In genomic region chr5:83518661-83519060, GRCm38 (mm10) we compare ENCODE assay signal across 14 mouse cellular contexts.
DNase-seq lines count a peak whose midpoint lies in the region; ATAC-seq and TF ChIP-seq lines count a peak whose summit lies in the region.
"Had no signal": no experiment of that assay in that cellular context is flagged by ENCODE, and none has a peak within 500 bp of the region (broad histone marks: within the 10 kb centered on the region; RNA-seq: fewer than 3 reads in every experiment).

No protein-coding gene starts in this region.

- POLR2A ChIA-PET in Patski (lab: Charles Lee): no interaction called here

- H3K27ac ChIP-seq in embryonic facial prominence, embryonic 11.5 days (replicated peaks; ENCODE audit: low read depth, low read length): no peak overlapping the region
- no peak overlapping the region for H3K27ac ChIP-seq in embryonic facial prominence, embryonic 10.5 days (replicated peaks)
- H3K27ac ChIP-seq: liver, embryonic 13.5 days; stomach, embryonic 15.5 days had no signal

- H3K4me1 ChIP-seq in embryonic facial prominence, embryonic 11.5 days (ENCODE audit: control insufficient read depth, insufficient read depth, low read length): no peaks in the 10 kb centered on the region
- no peaks in the 10 kb centered on the region for H3K4me1 ChIP-seq in embryonic facial prominence, embryonic 10.5 days
- H3K4me1 ChIP-seq: liver, embryonic 13.5 days; stomach, embryonic 15.5 days had no signal

- H3K9me3 ChIP-seq in embryonic facial prominence, embryonic 11.5 days (replicated peaks; ENCODE audit: control insufficient read depth, low read length): no peaks in the 10 kb centered on the region
- no peaks in the 10 kb centered on the region for H3K9me3 ChIP-seq in embryonic facial prominence, embryonic 10.5 days
- H3K9me3 ChIP-seq: liver, embryonic 13.5 days; stomach, embryonic 15.5 days had no signal

- 67% methylated on average over 1 of the region's 1 CpGs for WGBS in embryonic facial prominence, embryonic 11.5 days
- WGBS in embryonic facial prominence, embryonic 10.5 days: 74% methylated on average over 1 of the region's 1 CpGs

- intact Hi-C loops in left cerebral cortex, postnatal 36 days (cut with DNase I): no loop called here

- no peak overlapping the region for H3K4me2 ChIP-seq in embryonic facial prominence, embryonic 11.5 days (ENCODE audit: low read depth, low read length)
- H3K4me2 ChIP-seq: liver, embryonic 13.5 days; stomach, embryonic 15.5 days had no signal

- no peaks in the 10 kb centered on the region for H3K36me3 ChIP-seq in embryonic facial prominence, embryonic 11.5 days (replicated peaks; ENCODE audit: control insufficient read depth, insufficient read depth, low read depth, low read length)
- no peaks in the 10 kb centered on the region for H3K36me3 ChIP-seq in embryonic facial prominence, embryonic 10.5 days (replicated peaks)
- H3K36me3 ChIP-seq: liver, embryonic 13.5 days; stomach, embryonic 15.5 days had no signal

- DNase-seq in embryonic facial prominence, embryonic 11.5 days (ENCODE audit: low spot score): peak; percentile 71
- no peak for DNase-seq in embryonic facial prominence, embryonic 10.5 days (ENCODE audit: low spot score)
- DNase-seq in left cerebral cortex, adult 11 months (ENCODE audit: low spot score): peak; percentile 12
- no peak for DNase-seq in left cerebral cortex, postnatal 36 days (ENCODE audit: low spot score in 2 of 2)
- DNase-seq in Patski (ENCODE audit: low read depth, low spot score): no peak
- DNase-seq in mesoderm, embryonic 11.5 days (ENCODE audit: low read depth, low spot score): peak; percentile 12
- no peak for DNase-seq in right cerebral cortex, adult 2 months (ENCODE audit: low spot score in 2 of 2)
- no peak for DNase-seq in spleen, adult 12 weeks (ENCODE audit: low spot score)
- DNase-seq: adrenal gland, adult 8-10 months; B cell, adult 2 months; heart, postnatal 4 days; kidney, postnatal 4 days; liver, embryonic 13.5 days had no signal

- no peak for ATAC-seq in embryonic facial prominence, embryonic 11.5 days (replicated peaks; ENCODE audit: insufficient number of reproducible peaks, low FRiP score, low TSS enrichment, low read depth)
- ATAC-seq in Patski: no peak

- no peak overlapping the region for H3K4me3 ChIP-seq in embryonic facial prominence, embryonic 11.5 days (ENCODE audit: low read depth, low read length)
- no peak overlapping the region for H3K4me3 ChIP-seq in embryonic facial prominence, embryonic 10.5 days
- H3K4me3 ChIP-seq: liver, embryonic 13.5 days; stomach, embryonic 15.5 days had no signal

- CTCF ChIA-PET in Patski (lab: Charles Lee): no interaction called here

- no peaks in the 10 kb centered on the region for H3K27me3 ChIP-seq in embryonic facial prominence, embryonic 11.5 days (ENCODE audit: control insufficient read depth, insufficient read depth, low read length)
- H3K27me3 ChIP-seq in embryonic facial prominence, embryonic 10.5 days (replicated peaks; ENCODE audit: low read depth, poor library complexity, severe bottlenecking): no peaks in the 10 kb centered on the region
- H3K27me3 ChIP-seq in Patski: no peaks in the 10 kb centered on the region
- H3K27me3 ChIP-seq: liver, embryonic 13.5 days; stomach, embryonic 15.5 days had no signal

- no peak overlapping the region for H3K9ac ChIP-seq in embryonic facial prominence, embryonic 11.5 days (replicated peaks; ENCODE audit: low read length)
- H3K9ac ChIP-seq: liver, embryonic 13.5 days; stomach, embryonic 15.5 days had no signal

- TF ChIP-seq CTCF in Patski (IDR thresholded peaks at IDR 0.05): peak; percentile 11

- in situ Hi-C loops in Patski (cut with MboI; ENCODE audit: low pct_unique_long_range_greater_than_20kb): no loop called here

Comparison
In these comparisons a context has a peak if more than half of its experiments do, and no peak if none do; other contexts are left out.
1. DNase-seq: peak in embryonic facial prominence, embryonic 11.5 days (single experiment), left cerebral cortex, adult 11 months (single experiment) and mesoderm, embryonic 11.5 days (single experiment); none in embryonic facial prominence, embryonic 10.5 days (single experiment), left cerebral cortex, postnatal 36 days (0 of 2), Patski (single experiment), right cerebral cortex, adult 2 months (0 of 2) and spleen, adult 12 weeks (single experiment).